Mouse (Mus musculus) forebrain, embryonic 13.5 days (tissue): ENCODE data around the gene 1700017B05Rik. TPM values are rescaled to one million over a fixed set of nuclear protein-coding genes. Genes with fewer than 3 reads are reported as not detected.
"Not testable (repeated sequence)": the region's sequence is repeated elsewhere in the genome, so short reads cannot be mapped to it uniquely, and the experiment has no call there.

Experiments used
- ATAC-seq: fragments of 200-750 bp; cut with Nextera tagmentation; 2 replicates; pipeline ENCODE4 v1.8.0; 2017
- H3K27ac ChIP-seq: fragments of 300-500 bp; sonication (generic); 2 replicates; pipeline ENCODE4 v1.5.1; 2015; ENCODE audit warnings: inconsistent platforms, mild to moderate bottlenecking, moderate library complexity
- H3K27me3 ChIP-seq: fragments of 300-500 bp; sonication (generic); 2 replicates; pipeline ENCODE4 v1.6.1; 2015; ENCODE audit warnings: mild to moderate bottlenecking, inconsistent platforms
- H3K36me3 ChIP-seq: fragments of 300-500 bp; sonication (generic); 2 replicates; pipeline ENCODE4 v1.6.1; 2015; ENCODE audit warnings: mild to moderate bottlenecking, inconsistent platforms; ENCODE audit not compliant: poor library complexity, severe bottlenecking
- H3K4me1 ChIP-seq: fragments of 300-500 bp; sonication (generic); 2 replicates; pipeline ENCODE4 v1.6.1; 2015; ENCODE audit warnings: inconsistent platforms
- H3K4me2 ChIP-seq: fragments of 300-500 bp; sonication (generic); 2 replicates; pipeline ENCODE4 v1.6.1; 2015; ENCODE audit warnings: inconsistent platforms, mild to moderate bottlenecking, moderate library complexity
- H3K4me3 ChIP-seq: fragments of 300-500 bp; sonication (generic); 2 replicates; pipeline ENCODE4 v1.5.1; 2015; ENCODE audit warnings: mild to moderate bottlenecking, inconsistent platforms
- H3K9ac ChIP-seq: fragments of 300-500 bp; sonication (generic); 2 replicates; pipeline ENCODE4 v1.6.1; 2015; ENCODE audit warnings: mild to moderate bottlenecking, inconsistent platforms
- H3K9me3 ChIP-seq: fragments of 300-500 bp; sonication (generic); replicated peaks from 2 replicates; pipeline ENCODE4 v1.6.1; 2016; ENCODE audit warnings: inconsistent platforms
- WGBS: fragments of 180-500 bp; shearing (Covaris S2); methylation state at CpG from one replicate; pipeline ENCODE4 v1.1.7; 2015; 5-methylcytosine and 5-hydroxymethylcytosine counted together
- polyA plus RNA-seq: library from polyadenylated mRNA; unstranded; fragments of >200 nt; fragmentation: Nextera tagmentation; extraction: Ambion mirVana; gene quantifications from 2 replicates; pipeline ENCODE4 v1.2.1, GENCODE M21; 2015

Gene 1700017B05Rik
- polyA plus RNA-seq, 1 experiment from 2014 or later, result 5.8 TPM

GRCm38 (mm10) chr9:57225780-57226627 is 36.4 kb downstream of the 1700017B05Rik start:
- Histone ChIP-seq H3K4me1 (no peaks in the 10 kb centered on the region), H3K27ac (no peak overlapping the region), H3K4me2 (no peak overlapping the region), H3K9ac (no peak overlapping the region), H3K9me3 (no peaks in the 10 kb centered on the region), H3K36me3 (no peaks in the 10 kb centered on the region), H3K4me3 (no peak overlapping the region), H3K27me3 (no peaks in the 10 kb centered on the region)
- WGBS, result 87% methylated on average over 13 of the region's 13 CpGs
- no peak for ATAC-seq

- Histone ChIP-seq H3K4me2 (no peak overlapping the region), H3K9me3 (no peaks in the 10 kb centered on the region), H3K4me1 (no peaks in the 10 kb centered on the region), H3K9ac (no peak overlapping the region), H3K27me3 (no peaks in the 10 kb centered on the region), H3K27ac (no peak overlapping the region), H3K36me3 (no peaks in the 10 kb centered on the region), H3K4me3 (no peak overlapping the region)
- ATAC-seq, result no peak
Observed at GRCm38 (mm10) chr9:57223341-57223740, 39.1 kb downstream of the 1700017B05Rik start.

- Histone ChIP-seq H3K9ac (no peak overlapping the region), H3K27me3 (no peaks in the 10 kb centered on the region), H3K4me3 (no peak overlapping the region), H3K9me3 (no peaks in the 10 kb centered on the region), H3K4me1 (no peaks in the 10 kb centered on the region), H3K27ac (no peak overlapping the region), H3K4me2 (no peak overlapping the region), H3K36me3 (no peaks in the 10 kb centered on the region)
- no peak for ATAC-seq
- 23% methylated on average over 6 of the region's 6 CpGs for WGBS
Observed at GRCm38 (mm10) chr9:57220356-57220755, 42.1 kb downstream of the 1700017B05Rik start.

GRCm38 (mm10) chr9:57219511-57219910 is 42.9 kb downstream of the 1700017B05Rik start:
- Histone ChIP-seq H3K9me3 (no peaks in the 10 kb centered on the region), H3K4me1 (no peaks in the 10 kb centered on the region), H3K4me2 (no peak overlapping the region), H3K27me3 (no peaks in the 10 kb centered on the region), H3K27ac (no peak overlapping the region), H3K9ac (no peak overlapping the region), H3K36me3 (no peaks in the 10 kb centered on the region), H3K4me3 (no peak overlapping the region)
- 90% methylated on average over 1 of the region's 1 CpGs for WGBS
- no peak for ATAC-seq

- Histone ChIP-seq H3K27me3 (no peaks in the 10 kb centered on the region), H3K4me1 (no peaks in the 10 kb centered on the region), H3K36me3 (no peaks in the 10 kb centered on the region), H3K9ac (no peak overlapping the region), H3K4me3 (no peak overlapping the region), H3K4me2 (no peak overlapping the region), H3K27ac (no peak overlapping the region), H3K9me3 (no peaks in the 10 kb centered on the region)
- WGBS, result 83% methylated on average over 5 of the region's 5 CpGs
- ATAC-seq, result no peak
Observed at GRCm38 (mm10) chr9:57218776-57219175, 43.6 kb downstream of the 1700017B05Rik start.

- ATAC-seq, result no peak
- H3K36me3 ChIP-seq, result no peaks in the 10 kb centered on the region
- H3K4me3 ChIP-seq, result no peak overlapping the region
- H3K9me3 ChIP-seq, result no peaks in the 10 kb centered on the region
- H3K4me1 ChIP-seq, result no peaks in the 10 kb centered on the region
- H3K9ac ChIP-seq, result no peak overlapping the region
- no peak overlapping the region for H3K4me2 ChIP-seq
- WGBS, result 78% methylated on average over 6 of the region's 6 CpGs
- H3K27ac ChIP-seq, result no peak overlapping the region
- no peaks in the 10 kb centered on the region for H3K27me3 ChIP-seq
Observed at GRCm38 (mm10) chr9:57217220-57217619, 45.2 kb downstream of the 1700017B05Rik start.

GRCm38 (mm10) chr9:57214500-57214899 is 47.9 kb downstream of the 1700017B05Rik start:
- no peaks in the 10 kb centered on the region for H3K27me3 ChIP-seq
- H3K9ac ChIP-seq, result no peak overlapping the region
- H3K36me3 ChIP-seq, result no peaks in the 10 kb centered on the region
- ATAC-seq, result no peak
- H3K4me3 ChIP-seq, result no peak overlapping the region
- H3K9me3 ChIP-seq, result no peaks in the 10 kb centered on the region
- WGBS, result 79% methylated on average over 6 of the region's 6 CpGs
- H3K4me2 ChIP-seq, result no peak overlapping the region
- no peak overlapping the region for H3K27ac ChIP-seq
- no peaks in the 10 kb centered on the region for H3K4me1 ChIP-seq

GRCm38 (mm10) chr9:57212448-57213222 is 49.8 kb downstream of the 1700017B05Rik start:
- Histone ChIP-seq H3K4me3 (no peak overlapping the region), H3K4me2 (no peak overlapping the region), H3K27ac (no peak overlapping the region), H3K4me1 (no peaks in the 10 kb centered on the region), H3K36me3 (no peaks in the 10 kb centered on the region), H3K9ac (no peak overlapping the region), H3K9me3 (no peaks in the 10 kb centered on the region), H3K27me3 (no peaks in the 10 kb centered on the region)
- 74% methylated on average over 9 of the region's 9 CpGs for WGBS
- no peak for ATAC-seq

- no peak for ATAC-seq
- no peak overlapping the region for H3K4me3 ChIP-seq
- H3K4me1 ChIP-seq, result no peaks in the 10 kb centered on the region
- WGBS, result 31% methylated on average over 3 of the region's 3 CpGs
- no peak overlapping the region for H3K4me2 ChIP-seq
- H3K9ac ChIP-seq, result no peak overlapping the region
- no peaks in the 10 kb centered on the region for H3K27me3 ChIP-seq
- no peaks in the 10 kb centered on the region for H3K36me3 ChIP-seq
- no peak overlapping the region for H3K27ac ChIP-seq
- H3K9me3 ChIP-seq, result no peaks in the 10 kb centered on the region
Observed at GRCm38 (mm10) chr9:57209316-57209715, 53.1 kb downstream of the 1700017B05Rik start.

- H3K9ac ChIP-seq, result no peak overlapping the region
- H3K27me3 ChIP-seq, result no peaks in the 10 kb centered on the region
- no peak overlapping the region for H3K4me3 ChIP-seq
- 68% methylated on average over 2 of the region's 2 CpGs for WGBS
- H3K4me2 ChIP-seq, result no peak overlapping the region
- no peaks in the 10 kb centered on the region for H3K36me3 ChIP-seq
- H3K9me3 ChIP-seq, result no peaks in the 10 kb centered on the region
- no peak for ATAC-seq
- no peak overlapping the region for H3K27ac ChIP-seq
- H3K4me1 ChIP-seq, result no peaks in the 10 kb centered on the region
Observed at GRCm38 (mm10) chr9:57206896-57207295, 55.5 kb downstream of the 1700017B05Rik start.

- H3K9ac ChIP-seq, H3K9me3 ChIP-seq, H3K4me3 ChIP-seq, H3K27me3 ChIP-seq, H3K27ac ChIP-seq, ATAC-seq, H3K4me2 ChIP-seq, H3K36me3 ChIP-seq, H3K4me1 ChIP-seq: not testable (repeated sequence)
- 91% methylated on average over 13 of the region's 13 CpGs for WGBS
Observed at GRCm38 (mm10) chr9:57203571-57203970, 58.8 kb downstream of the 1700017B05Rik start.
